Mouse (Mus musculus): ENCODE results near the gene Spryd3. TPM values are rescaled to one million over a fixed set of nuclear protein-coding genes. Genes with fewer than 3 reads are reported as not detected.
"Not testable (repeated sequence)": the region's sequence is repeated elsewhere in the genome, so short reads cannot be mapped to it uniquely, and the experiment has no call there.

Gene Spryd3
- polyA plus RNA-seq, 1 experiment = 20.8 TPM

DNA sequence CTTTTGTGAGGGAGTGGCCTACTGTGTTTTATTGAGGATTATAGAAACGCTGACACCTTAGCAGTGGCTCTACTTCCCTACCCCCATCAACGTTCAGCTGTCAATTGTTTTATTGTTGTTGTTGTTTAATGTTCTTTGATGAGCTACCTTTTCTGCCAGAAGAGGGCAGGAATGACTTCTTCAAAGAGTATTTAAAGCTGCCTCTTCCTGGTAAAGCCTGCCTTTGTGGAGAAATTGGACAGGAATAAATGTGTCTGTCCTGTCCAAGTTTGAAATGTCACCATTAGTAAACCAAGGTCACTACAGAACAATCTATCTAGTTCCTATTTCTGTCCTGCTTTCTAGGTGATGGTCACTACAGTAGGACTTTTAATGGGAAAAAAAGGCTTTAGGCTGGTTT lies 41.9 kb downstream of the Spryd3 start:
- Histone ChIP-seq H3K4me3 (ENCODE audit: insufficient read depth, low read length) (no peak overlapping the region), H3K27ac (ENCODE audit: insufficient read depth, low read depth, low read length) (no peak overlapping the region), H3K4me1 (ENCODE audit: control insufficient read depth, insufficient read depth, low read length) (peaks cover 31% of the 10 kb centered on the region)
- TF ChIP-seq CTCF (IDR thresholded peaks at IDR 0.05; ENCODE audit: low read depth, low read length) = no peak
- TF ChIP-seq POLR2A (IDR thresholded peaks at IDR 0.05; ENCODE audit: borderline replicate concordance, low read depth, low read length) = no peak

DNA sequence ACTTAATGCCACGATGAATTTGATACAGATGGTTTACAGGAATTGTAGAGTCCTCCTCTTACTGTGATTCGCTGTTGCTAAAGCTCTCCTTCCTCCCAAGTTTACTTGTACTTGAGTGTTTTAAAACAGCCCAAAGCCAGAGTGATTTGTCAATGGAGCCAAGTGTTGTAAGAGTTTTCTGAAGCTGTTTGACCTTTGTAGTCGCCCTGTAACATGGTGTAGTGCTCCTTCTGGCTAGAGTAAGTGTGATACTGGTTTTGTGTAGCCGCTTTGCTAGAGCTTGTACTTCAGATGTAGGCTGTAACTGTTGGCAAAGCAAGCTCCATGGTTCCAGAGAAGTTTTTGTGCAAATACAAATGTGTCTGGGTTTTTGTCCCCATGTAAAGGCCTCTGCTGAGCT lies 43.8 kb downstream of the Spryd3 start:
- TF ChIP-seq POLR2A (IDR thresholded peaks at IDR 0.05; ENCODE audit: borderline replicate concordance, low read depth, low read length) = no peak
- TF ChIP-seq CTCF (IDR thresholded peaks at IDR 0.05; ENCODE audit: low read depth, low read length) = no peak
- Histone ChIP-seq H3K27ac (ENCODE audit: insufficient read depth, low read depth, low read length) (no peak overlapping the region), H3K4me1 (ENCODE audit: control insufficient read depth, insufficient read depth, low read length) (peaks cover 27% of the 10 kb centered on the region), H3K4me3 (ENCODE audit: insufficient read depth, low read length) (no peak overlapping the region)

DNA sequence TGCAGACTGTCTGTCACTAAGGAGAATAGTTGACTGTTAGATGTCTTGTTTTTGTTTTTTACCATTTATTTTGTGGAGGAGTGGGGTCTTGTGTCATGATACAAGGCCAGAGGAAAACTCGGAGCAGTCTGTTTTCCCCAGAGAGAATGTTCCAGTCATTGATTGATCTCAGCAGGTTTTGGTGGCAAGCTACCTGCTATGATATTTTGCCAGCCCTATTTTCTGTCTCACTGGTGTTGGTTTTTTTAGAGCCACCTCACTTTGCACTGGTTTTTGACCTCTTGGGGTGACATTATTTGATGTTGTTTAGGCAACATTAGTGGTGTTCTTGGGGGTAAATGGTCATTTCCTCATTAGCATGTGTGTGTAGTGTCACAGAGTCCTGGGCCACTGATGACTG lies 44.3 kb downstream of the Spryd3 start:
- H3K4me3 ChIP-seq (ENCODE audit: insufficient read depth, low read length) = no peak overlapping the region
- no peak overlapping the region for H3K27ac ChIP-seq (ENCODE audit: insufficient read depth, low read depth, low read length)
- peaks cover 25% of the 10 kb centered on the region for H3K4me1 ChIP-seq (ENCODE audit: control insufficient read depth, insufficient read depth, low read length)
- TF ChIP-seq POLR2A (IDR thresholded peaks at IDR 0.05; ENCODE audit: borderline replicate concordance, low read depth, low read length) (no peak), CTCF (IDR thresholded peaks at IDR 0.05; ENCODE audit: low read depth, low read length) (no peak)

DNA sequence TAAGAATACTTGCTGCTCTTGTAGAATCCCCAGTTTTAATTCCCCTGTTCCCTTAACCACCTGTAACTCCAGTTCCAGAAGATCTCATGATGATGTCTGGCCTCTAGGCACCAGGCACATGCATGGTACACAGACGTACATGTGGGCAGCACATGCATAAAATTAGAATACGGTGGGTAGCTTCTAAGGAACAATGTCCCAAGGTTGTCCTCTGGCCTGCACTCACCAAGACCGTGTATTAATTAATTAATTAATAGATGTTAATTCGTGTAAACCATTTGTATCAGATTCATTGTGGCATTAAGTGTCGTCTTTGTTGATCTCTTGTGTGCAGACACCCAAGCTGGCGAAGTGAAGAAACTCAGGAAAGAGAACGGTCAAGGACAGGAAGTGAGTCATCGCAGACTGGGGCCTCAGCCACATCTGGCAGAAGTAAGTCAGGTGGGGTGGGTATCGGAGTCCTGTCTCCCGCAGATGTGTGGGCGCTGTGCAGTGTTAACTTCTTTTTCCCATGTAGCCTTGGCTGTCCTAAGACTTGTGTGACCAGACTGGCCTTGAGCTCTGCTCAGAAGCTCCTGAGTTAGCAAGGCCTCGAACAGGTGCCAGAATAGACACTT lies 44.9 kb downstream of the Spryd3 start:
- Histone ChIP-seq H3K4me1 (ENCODE audit: control insufficient read depth, insufficient read depth, low read length) (peaks cover 24% of the 10 kb centered on the region), H3K4me3 (ENCODE audit: insufficient read depth, low read length) (no peak overlapping the region), H3K27ac (ENCODE audit: insufficient read depth, low read depth, low read length) (0 out of 2 replicates have a peak overlapping the region, but pooled peaks have one; percentile 7)
- no peak for TF ChIP-seq CTCF (IDR thresholded peaks at IDR 0.05; ENCODE audit: low read depth, low read length)
- no peak for TF ChIP-seq POLR2A (IDR thresholded peaks at IDR 0.05; ENCODE audit: borderline replicate concordance, low read depth, low read length)

DNA sequence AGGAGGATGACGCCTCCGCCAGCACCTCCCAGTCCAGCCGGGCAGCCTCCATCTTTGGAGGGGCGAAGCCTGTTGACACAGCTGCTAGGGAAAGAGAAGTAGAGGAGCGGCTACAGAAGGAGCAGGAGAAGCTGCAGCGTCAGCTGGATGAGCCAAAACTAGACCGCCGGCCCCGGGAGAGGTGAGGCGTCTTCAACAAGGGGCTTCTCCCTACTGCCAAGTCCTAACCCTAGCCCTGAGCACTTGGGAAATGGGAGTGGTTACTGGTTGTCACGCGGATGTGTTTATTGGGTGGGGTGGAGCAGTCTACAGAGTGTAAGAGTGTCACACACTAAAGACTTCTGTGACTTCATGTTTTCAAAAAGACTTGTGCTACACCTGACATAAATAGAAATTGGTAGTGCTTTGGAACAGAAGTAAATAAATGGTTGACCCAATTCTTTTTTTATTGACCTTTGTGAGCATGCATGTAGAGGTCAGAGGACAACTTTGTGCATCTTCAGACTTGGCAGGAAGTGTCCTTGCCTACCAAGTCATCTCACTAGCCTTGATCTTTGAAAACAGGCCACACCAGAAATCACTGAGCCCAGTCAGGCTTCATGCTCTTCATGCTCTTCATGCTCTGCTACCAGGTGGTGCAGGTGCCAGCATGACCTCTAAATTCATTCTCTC lies 46.0 kb downstream of the Spryd3 start:
- no peak overlapping the region for H3K27ac ChIP-seq (ENCODE audit: insufficient read depth, low read depth, low read length)
- TF ChIP-seq POLR2A (IDR thresholded peaks at IDR 0.05; ENCODE audit: borderline replicate concordance, low read depth, low read length) = no peak
- TF ChIP-seq CTCF (IDR thresholded peaks at IDR 0.05; ENCODE audit: low read depth, low read length) = no peak
- H3K4me1 ChIP-seq (ENCODE audit: control insufficient read depth, insufficient read depth, low read length) = peaks cover 19% of the 10 kb centered on the region
- no peak overlapping the region for H3K4me3 ChIP-seq (ENCODE audit: insufficient read depth, low read length)

DNA sequence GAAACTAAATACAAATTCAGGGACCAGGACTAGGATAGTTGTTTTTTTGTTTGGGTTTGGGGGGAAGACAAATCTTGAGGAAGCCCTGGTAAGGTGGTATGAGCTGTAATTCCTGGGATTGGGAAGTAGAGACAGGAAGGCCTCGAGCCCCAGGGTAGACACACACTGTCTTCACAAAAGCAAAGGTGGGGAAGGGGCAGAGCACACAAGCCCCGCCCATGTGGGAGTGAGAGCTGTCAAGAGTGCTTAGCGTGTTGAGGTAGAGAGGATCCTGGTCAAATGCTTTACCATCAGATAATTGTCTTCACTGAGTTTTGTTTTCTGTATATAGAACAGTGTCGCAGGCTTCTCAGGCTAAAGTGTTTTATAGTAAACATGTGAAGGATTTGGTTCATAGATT lies 53.0 kb downstream of the Spryd3 start:
- Histone ChIP-seq H3K4me1 (ENCODE audit: control insufficient read depth, insufficient read depth, low read length) (peaks cover 18% of the 10 kb centered on the region), H3K27ac (ENCODE audit: insufficient read depth, low read depth, low read length) (no peak overlapping the region), H3K4me3 (ENCODE audit: insufficient read depth, low read length) (no peak overlapping the region)
- no peak for TF ChIP-seq POLR2A (IDR thresholded peaks at IDR 0.05; ENCODE audit: borderline replicate concordance, low read depth, low read length)
- TF ChIP-seq CTCF (IDR thresholded peaks at IDR 0.05; ENCODE audit: low read depth, low read length) = no peak

DNA sequence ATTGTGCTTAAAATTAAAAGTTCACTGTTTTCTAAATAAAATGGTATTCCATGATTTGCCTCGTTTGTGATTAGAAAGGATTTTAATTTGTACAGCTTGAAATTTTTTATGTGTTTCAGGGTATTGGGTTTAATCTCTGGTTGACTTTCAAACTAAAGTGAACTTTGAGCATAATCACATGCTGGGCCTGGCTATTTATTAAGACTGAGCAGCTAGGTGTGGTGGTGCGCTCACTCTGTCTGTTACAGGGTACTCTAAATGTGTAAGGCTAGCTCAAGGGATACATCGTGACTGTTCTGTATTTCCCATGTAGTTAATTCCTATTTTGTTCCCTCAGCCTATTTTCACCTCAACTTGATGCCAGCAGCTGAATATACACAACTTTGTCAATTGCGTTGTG lies 53.9 kb downstream of the Spryd3 start:
- TF ChIP-seq CTCF (IDR thresholded peaks at IDR 0.05; ENCODE audit: low read depth, low read length) (no peak), POLR2A (IDR thresholded peaks at IDR 0.05; ENCODE audit: borderline replicate concordance, low read depth, low read length) (no peak)
- no peak overlapping the region for H3K27ac ChIP-seq (ENCODE audit: insufficient read depth, low read depth, low read length)
- H3K4me3 ChIP-seq (ENCODE audit: insufficient read depth, low read length) = no peak overlapping the region
- H3K4me1 ChIP-seq (ENCODE audit: control insufficient read depth, insufficient read depth, low read length) = peaks cover 22% of the 10 kb centered on the region

DNA sequence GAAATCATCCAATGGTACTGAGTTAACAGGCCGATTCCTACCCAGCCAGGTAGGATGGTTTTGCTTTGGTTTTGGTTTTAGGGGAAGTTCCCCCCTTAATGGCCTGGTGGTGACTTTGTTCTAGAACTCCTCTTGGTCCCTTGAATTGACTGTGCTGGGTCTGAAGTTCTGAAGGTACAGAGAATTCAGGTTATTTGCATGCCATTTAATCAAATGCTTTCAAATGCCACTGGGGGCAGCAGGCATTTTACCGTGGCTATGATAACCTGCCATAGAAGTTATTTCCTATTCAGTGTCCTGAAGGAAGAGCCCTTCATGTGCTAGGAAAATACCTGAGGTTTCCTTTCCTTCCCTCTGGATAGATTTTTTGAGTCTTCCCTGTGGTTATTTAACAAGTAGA lies 55.6 kb downstream of the Spryd3 start:
- TF ChIP-seq CTCF (IDR thresholded peaks at IDR 0.05; ENCODE audit: low read depth, low read length) (no peak), POLR2A (IDR thresholded peaks at IDR 0.05; ENCODE audit: borderline replicate concordance, low read depth, low read length) (no peak)
- peaks cover 25% of the 10 kb centered on the region for H3K4me1 ChIP-seq (ENCODE audit: control insufficient read depth, insufficient read depth, low read length)
- no peak overlapping the region for H3K27ac ChIP-seq (ENCODE audit: insufficient read depth, low read depth, low read length)
- no peak overlapping the region for H3K4me3 ChIP-seq (ENCODE audit: insufficient read depth, low read length)

DNA sequence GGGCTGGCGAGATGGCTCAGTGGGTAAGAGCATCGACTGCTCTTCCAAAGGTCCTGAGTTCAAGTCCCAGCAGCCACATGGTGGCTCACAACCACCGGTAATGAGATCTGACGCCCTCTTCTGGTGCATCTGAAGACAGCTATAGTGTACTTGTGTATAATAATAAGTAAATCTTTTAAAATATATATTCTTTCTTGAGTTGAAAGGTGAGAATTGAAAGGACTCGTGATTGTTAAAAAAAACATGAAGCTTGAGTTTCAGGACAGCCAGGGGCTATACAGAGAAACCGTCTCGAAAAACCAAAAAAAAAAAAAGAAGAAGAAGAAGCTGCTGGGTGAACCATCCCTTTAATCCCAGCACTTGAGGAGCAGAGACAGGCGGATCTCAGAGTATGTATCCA lies 56.1 kb downstream of the Spryd3 start:
- not testable (repeated sequence) for H3K4me3 ChIP-seq (ENCODE audit: insufficient read depth, low read length); H3K27ac ChIP-seq (ENCODE audit: insufficient read depth, low read depth, low read length)
- H3K4me1 ChIP-seq (ENCODE audit: control insufficient read depth, insufficient read depth, low read length) = peaks cover 25% of the 10 kb centered on the region

DNA sequence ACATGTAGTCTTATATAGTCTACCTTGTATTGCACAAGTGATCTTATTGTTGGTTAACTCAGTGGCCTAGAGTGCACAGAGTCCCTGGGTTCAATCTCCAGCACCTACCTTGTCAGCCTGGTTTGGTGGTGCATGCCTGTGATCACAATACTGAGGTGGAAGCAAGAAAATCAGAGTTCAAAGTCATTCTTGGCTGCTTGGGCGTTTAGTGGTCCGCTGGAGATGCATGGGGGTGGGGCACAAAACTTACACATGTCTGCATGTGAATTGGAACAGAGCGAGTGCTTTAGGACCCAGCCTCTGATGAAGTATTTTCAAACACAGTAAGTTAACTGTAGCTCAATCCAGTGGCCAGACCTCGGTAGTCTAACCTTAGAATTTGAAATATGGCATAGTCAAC lies 56.8 kb downstream of the Spryd3 start:
- Histone ChIP-seq H3K4me3 (ENCODE audit: insufficient read depth, low read length) (no peak overlapping the region), H3K4me1 (ENCODE audit: control insufficient read depth, insufficient read depth, low read length) (peaks cover 25% of the 10 kb centered on the region), H3K27ac (ENCODE audit: insufficient read depth, low read depth, low read length) (no peak overlapping the region)
- TF ChIP-seq CTCF (IDR thresholded peaks at IDR 0.05; ENCODE audit: low read depth, low read length) = no peak
- no peak for TF ChIP-seq POLR2A (IDR thresholded peaks at IDR 0.05; ENCODE audit: borderline replicate concordance, low read depth, low read length)

Data from bone marrow macrophage, adult 2 months (primary cell).